Mouse (Mus musculus) lung, adult 2 months (tissue): ENCODE results near the gene M1ap.

Source experiments
- CTCF ChIP-seq: fragments of 200-500 bp; IDR thresholded peaks from 2 replicates; pipeline ENCODE4 v1.5.1; 2011; ENCODE audit warnings: mild to moderate bottlenecking, low read length, control low read depth; ENCODE audit not compliant: insufficient read depth
- POLR2A ChIP-seq: fragments of 200-500 bp; IDR thresholded peaks from 2 replicates; pipeline ENCODE4 v1.6.1; 2011; ENCODE audit warnings: low read depth, mild to moderate bottlenecking, control low read depth, low read length, borderline replicate concordance; ENCODE audit errors: extremely low read depth

DNA sequence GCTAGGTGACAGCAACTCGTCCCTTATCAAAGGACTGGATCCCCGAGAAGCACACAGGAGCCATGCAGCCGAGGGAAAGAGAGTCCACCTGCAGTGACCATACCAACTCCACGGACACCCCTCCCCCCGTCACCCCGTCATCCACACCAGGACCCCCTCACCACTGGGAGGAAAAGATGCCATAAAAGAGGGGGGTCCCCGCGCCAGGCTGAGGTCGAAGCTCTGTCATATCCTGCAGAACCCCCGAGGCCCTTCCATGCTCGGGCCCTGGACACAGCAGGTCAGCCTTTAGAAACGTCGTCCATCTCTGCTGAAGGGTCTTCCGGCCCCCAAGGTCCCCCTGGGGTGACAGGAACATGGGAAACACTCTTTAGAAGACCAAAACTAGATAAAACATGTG lies 28.3 kb upstream of the M1ap start:
- TF ChIP-seq POLR2A (no peak), CTCF (no peak)
